Mouse (Mus musculus) hindbrain, postnatal 0 days (tissue): ENCODE results near the gene Batf. TPM values are rescaled to one million over a fixed set of nuclear protein-coding genes. Genes with fewer than 3 reads are reported as not detected.
A peak's percentile ranks its signal among the peaks of the same experiment; 100 is the strongest.
"Not testable (repeated sequence)": the region's sequence is repeated elsewhere in the genome, so short reads cannot be mapped to it uniquely, and the experiment has no call there.

ENCODE experiments used
- ATAC-seq: fragments of 200-750 bp; cut with Nextera tagmentation; 2 replicates; pipeline ENCODE4 v1.8.0; 2017; ENCODE audit warnings: mild to moderate bottlenecking, moderate TSS enrichment, moderate library complexity
- DNase-seq: peaks from one replicate; pipeline ENCODE4 v3.0.0-alpha.2; 2015; ENCODE audit warnings: low spot score
- H3K27ac ChIP-seq: fragments of 300-500 bp; sonication (generic); 2 replicates; pipeline ENCODE4 v1.5.1; 2014; ENCODE audit warnings: mild to moderate bottlenecking
- H3K27me3 ChIP-seq: fragments of 300-500 bp; sonication (generic); 2 replicates; pipeline ENCODE4 v1.6.1; 2014; ENCODE audit warnings: low read length, mixed read lengths; ENCODE audit not compliant: insufficient read depth
- H3K36me3 ChIP-seq: fragments of 300-500 bp; sonication (generic); 2 replicates; pipeline ENCODE4 v1.6.1; 2014; ENCODE audit warnings: low read length, mixed read lengths; ENCODE audit not compliant: insufficient read depth
- H3K4me1 ChIP-seq: fragments of 300-500 bp; sonication (generic); 2 replicates; pipeline ENCODE4 v1.6.1; 2014; ENCODE audit warnings: antibody characterized with exemption, low read length, mixed read lengths; ENCODE audit not compliant: insufficient read depth
- H3K4me2 ChIP-seq: fragments of 300-500 bp; sonication (generic); 2 replicates; pipeline ENCODE4 v1.6.1; 2014; ENCODE audit warnings: low read depth, mild to moderate bottlenecking, low read length, moderate library complexity, mixed read lengths
- H3K4me3 ChIP-seq: fragments of 300-500 bp; sonication (generic); 2 replicates; pipeline ENCODE4 v1.5.1; 2014; ENCODE audit warnings: low read length
- H3K9ac ChIP-seq: fragments of 300-500 bp; sonication (generic); replicated peaks from 2 replicates; pipeline ENCODE4 v1.6.1; 2014; ENCODE audit warnings: mild to moderate bottlenecking, low read length, moderate library complexity, mixed read lengths
- H3K9me3 ChIP-seq: fragments of 300-500 bp; sonication (generic); 2 replicates; pipeline ENCODE4 v1.6.1; 2016; ENCODE audit warnings: low read length, mixed read lengths
- CTCF ChIP-seq: IDR thresholded peaks from 2 replicates; pipeline ENCODE4 v1.5.1; 2016; ENCODE audit warnings: antibody characterized with exemption, control low read depth, low read depth
- WGBS: fragments of 180-500 bp; shearing (Covaris S2); extraction: QIAGEN DNeasy Blood & Tissue Kit; methylation state at CpG from one replicate; pipeline ENCODE4 v1.1.7; 2014; 5-methylcytosine and 5-hydroxymethylcytosine counted together
- polyA plus RNA-seq: library from polyadenylated mRNA; unstranded; fragments of >200 nt; fragmentation: Nextera tagmentation; extraction: Ambion mirVana; gene quantifications from 2 replicates; pipeline ENCODE4 v1.2.1, GENCODE M21; 2015
- total RNA-seq: library from RNA; depleted of rRNA; stranded (reverse); fragments of >200 nt; gene quantifications from 2 replicates; pipeline ENCODE4 v1.2.3, GENCODE M21; 2014

Gene Batf
- total and polyA plus RNA-seq, 2 experiments from 2014 or later, result 1.5 TPM; not detected in 1

DNA sequence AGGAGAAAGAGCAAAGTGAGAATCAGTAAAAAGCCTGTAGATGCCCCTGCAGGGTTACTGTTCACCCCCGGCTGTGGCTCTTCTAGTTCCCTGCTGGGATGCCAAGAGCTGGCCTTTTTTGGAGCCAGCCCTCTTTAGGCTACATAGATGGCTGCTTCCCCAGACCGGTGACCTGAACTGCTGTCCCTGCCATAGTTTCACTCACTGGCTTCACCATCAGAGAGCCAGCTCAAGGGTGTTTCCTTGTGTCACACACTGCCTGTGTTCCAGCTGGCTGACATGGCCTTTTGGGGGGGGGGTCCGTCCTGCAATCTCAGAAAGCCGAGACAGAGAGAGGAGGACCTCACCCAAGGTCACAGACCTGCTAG, 44.9 kb upstream of the Batf start:
- Histone ChIP-seq H3K27ac (peak overlapping the region; percentile 26; the same call in 1 of the 2 replicates), H3K4me2 (no peak overlapping the region), H3K36me3 (peaks cover 4% of the 10 kb centered on the region; the same call in 1 of the 2 replicates), H3K9ac (no peak overlapping the region), H3K4me3 (no peak overlapping the region), H3K27me3 (no peaks in the 10 kb centered on the region), H3K4me1 (peaks cover 6% of the 10 kb centered on the region; the same call in 1 of the 2 replicates), H3K9me3 (no peaks in the 10 kb centered on the region)
- ATAC-seq, result peak; percentile 22; the same call in 1 of the 2 replicates
- peak; percentile 15 for DNase-seq
- no peak for TF ChIP-seq CTCF
- 28% methylated on average over 4 of the region's 4 CpGs for WGBS

DNA sequence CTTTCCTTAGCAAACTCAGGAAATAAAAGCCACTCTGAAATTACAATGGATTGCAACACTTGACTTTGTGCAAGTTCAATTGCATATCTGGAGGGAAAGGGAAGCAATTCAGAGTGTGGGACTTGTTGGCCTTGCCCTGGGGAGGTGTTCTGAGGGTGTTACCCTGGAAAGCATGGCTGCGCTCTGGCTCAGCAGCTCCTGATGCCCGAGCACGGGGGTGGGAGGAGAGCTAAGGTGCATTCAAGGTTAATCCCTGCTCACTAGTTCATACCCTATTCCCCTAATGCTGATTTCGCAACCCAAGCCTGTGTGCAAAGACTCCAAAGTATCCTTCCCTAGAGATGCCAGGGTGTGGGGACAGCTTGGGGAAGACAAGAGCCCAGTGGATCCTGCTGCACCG, 42.7 kb upstream of the Batf start:
- no peak overlapping the region for H3K27ac ChIP-seq
- no peaks in the 10 kb centered on the region for H3K9me3 ChIP-seq
- H3K4me2 ChIP-seq, result no peak overlapping the region
- ATAC-seq (no peak), DNase-seq (no peak)
- H3K36me3 ChIP-seq, result peaks cover 4% of the 10 kb centered on the region; the same call in 1 of the 2 replicates
- 78% methylated on average over 5 of the region's 5 CpGs for WGBS
- H3K4me1 ChIP-seq, result peaks cover 6% of the 10 kb centered on the region; the same call in 1 of the 2 replicates
- no peak overlapping the region for H3K4me3 ChIP-seq
- no peak for TF ChIP-seq CTCF
- H3K27me3 ChIP-seq, result no peaks in the 10 kb centered on the region
- no peak overlapping the region for H3K9ac ChIP-seq

DNA sequence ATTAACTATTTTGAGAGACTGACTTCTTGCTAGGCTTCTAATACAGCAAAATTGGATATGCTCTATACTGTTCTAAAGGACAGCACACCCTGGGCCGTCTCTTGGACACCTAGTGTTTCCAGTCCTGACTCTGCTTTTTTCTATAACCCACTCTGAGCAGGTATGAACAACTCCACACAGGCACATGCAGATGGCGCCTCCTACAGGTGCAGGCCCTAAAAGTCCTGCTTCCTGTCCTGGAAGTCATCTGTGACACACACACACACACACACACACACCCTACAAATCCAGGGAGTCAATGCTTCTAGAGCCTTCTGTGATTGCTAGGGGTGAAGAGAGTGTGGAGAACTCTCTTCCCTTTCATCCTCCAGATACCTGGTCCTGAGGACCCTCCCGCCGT, 40.8 kb upstream of the Batf start:
- Histone ChIP-seq H3K9me3 (no peaks in the 10 kb centered on the region), H3K36me3 (no peaks in the 10 kb centered on the region), H3K4me1 (peaks cover 6% of the 10 kb centered on the region; the same call in 1 of the 2 replicates), H3K27ac (no peak overlapping the region), H3K4me2 (no peak overlapping the region), H3K9ac (no peak overlapping the region), H3K27me3 (no peaks in the 10 kb centered on the region), H3K4me3 (no peak overlapping the region)
- no peak for DNase-seq
- 91% methylated on average over 4 of the region's 4 CpGs for WGBS
- TF ChIP-seq CTCF, result peak; percentile 29; the same call in 1 of the 2 replicates
- ATAC-seq, result no peak

DNA sequence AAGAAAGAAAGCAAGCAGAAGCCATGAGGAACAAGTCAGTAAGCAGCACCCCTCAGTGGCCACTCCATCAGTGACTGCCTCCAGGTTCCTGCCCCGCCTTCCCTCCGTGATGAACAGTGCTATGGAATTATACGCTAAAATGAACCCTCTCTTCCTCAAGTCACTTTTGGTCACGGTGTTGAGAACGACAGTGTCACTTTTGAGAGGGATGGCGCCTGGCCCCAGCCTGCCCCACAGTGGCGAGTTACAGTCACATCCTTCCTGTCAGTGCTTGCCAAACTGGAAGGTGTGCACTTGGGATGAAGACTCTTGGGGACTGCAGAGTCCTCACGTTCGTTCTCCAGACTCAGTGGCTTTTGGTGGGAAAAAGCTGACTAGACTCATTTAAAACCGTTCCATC, 39.1 kb upstream of the Batf start:
- peak; percentile 56; the same call in 1 of the 2 replicates for ATAC-seq

DNA sequence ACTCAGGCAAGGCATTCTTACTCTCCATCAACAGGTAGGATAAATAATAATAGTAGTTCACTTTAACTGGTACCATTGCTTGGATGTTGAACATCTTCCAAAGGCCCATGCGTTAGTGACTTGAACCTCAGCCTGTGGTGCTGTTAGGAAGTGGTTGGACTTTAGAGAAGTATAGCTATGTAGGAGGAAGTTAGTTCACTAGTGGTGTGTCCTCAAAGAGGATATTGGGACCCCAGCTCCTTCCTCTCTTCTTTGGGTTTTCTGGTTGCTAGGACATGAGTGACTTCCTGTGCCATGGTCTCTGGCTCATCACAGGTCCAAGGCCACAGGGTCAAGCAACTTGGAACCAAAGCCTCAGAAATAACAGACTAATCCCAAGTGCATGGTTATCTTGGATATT, 38.5 kb upstream of the Batf start:
- Histone ChIP-seq H3K27me3 (no peaks in the 10 kb centered on the region), H3K4me1 (no peaks in the 10 kb centered on the region), H3K9me3 (no peaks in the 10 kb centered on the region), H3K27ac (no peak overlapping the region), H3K4me2 (no peak overlapping the region), H3K9ac (no peak overlapping the region), H3K4me3 (no peak overlapping the region), H3K36me3 (no peaks in the 10 kb centered on the region)
- 97% methylated on average over 1 of the region's 1 CpGs for WGBS
- TF ChIP-seq CTCF, result no peak
- DNase-seq, result no peak
- ATAC-seq, result no peak

More for the DNA sequence above, 39.1 kb upstream of the Batf start:
- WGBS, result 38% methylated on average over 10 of the region's 10 CpGs
- H3K27me3 ChIP-seq, result no peaks in the 10 kb centered on the region
- no peak overlapping the region for H3K9ac ChIP-seq
- H3K9me3 ChIP-seq, result no peaks in the 10 kb centered on the region
- H3K27ac ChIP-seq, result no peak overlapping the region
- H3K4me2 ChIP-seq, result no peak overlapping the region
- no peak overlapping the region for H3K4me3 ChIP-seq
- H3K4me1 ChIP-seq, result no peaks in the 10 kb centered on the region
- peak; percentile 54 for DNase-seq
- H3K36me3 ChIP-seq, result no peaks in the 10 kb centered on the region
- TF ChIP-seq CTCF, result peak; percentile 65

DNA sequence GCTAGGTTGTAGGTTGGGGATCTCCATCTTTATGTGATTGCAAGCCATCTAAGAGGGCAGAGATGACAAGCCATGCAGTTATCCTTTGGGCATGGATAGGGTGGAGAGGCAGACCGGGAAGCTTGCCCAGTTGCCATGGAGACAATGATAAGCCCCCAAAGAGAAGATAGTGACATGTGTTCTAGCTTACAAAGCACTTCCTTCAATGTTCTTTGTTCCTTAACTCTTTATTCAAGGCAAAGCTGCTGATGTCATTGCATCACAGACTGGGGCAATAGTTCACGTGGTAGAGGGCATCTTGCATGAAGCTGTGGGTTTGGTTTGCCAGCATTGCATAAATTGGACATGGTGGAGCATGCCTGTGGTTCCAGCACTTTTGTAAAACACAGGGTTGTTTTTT, 27.1 kb upstream of the Batf start:
- H3K36me3 ChIP-seq, result no peaks in the 10 kb centered on the region
- no peak overlapping the region for H3K9ac ChIP-seq
- H3K27me3 ChIP-seq, result no peaks in the 10 kb centered on the region
- H3K27ac ChIP-seq, result no peak overlapping the region
- no peak for TF ChIP-seq CTCF
- H3K4me3 ChIP-seq, result no peak overlapping the region
- H3K4me2 ChIP-seq, result no peak overlapping the region
- H3K4me1 ChIP-seq, result no peaks in the 10 kb centered on the region
- H3K9me3 ChIP-seq, result no peaks in the 10 kb centered on the region
- WGBS, result 12% methylated on average over 2 of the region's 2 CpGs
- peak; percentile 32; the same call in 1 of the 2 replicates for ATAC-seq
- DNase-seq, result peak; percentile 39

DNA sequence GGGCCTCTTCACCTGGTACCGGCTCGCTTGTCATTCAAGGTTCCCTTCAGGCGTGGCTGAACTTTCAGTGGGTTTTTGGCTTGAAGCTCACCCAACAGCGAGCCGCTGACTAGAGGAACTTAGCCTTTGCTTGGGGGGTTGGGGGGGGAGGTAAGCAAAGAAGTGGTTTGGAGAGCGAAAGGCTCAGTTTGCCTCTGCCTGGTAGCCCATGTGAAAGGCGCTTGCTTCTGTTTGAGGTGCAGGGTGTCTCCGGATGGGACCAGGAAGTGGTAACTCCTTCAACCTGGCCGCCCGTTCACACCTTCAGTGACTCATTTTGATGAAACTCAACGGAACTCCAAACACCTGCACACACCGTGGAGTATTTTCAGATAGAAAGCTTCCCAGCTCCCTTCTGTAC, 25.6 kb upstream of the Batf start:
- WGBS, result 96% methylated on average over 12 of the region's 12 CpGs
- Histone ChIP-seq H3K27me3 (no peaks in the 10 kb centered on the region), H3K4me3 (no peak overlapping the region), H3K4me1 (no peaks in the 10 kb centered on the region), H3K9ac (no peak overlapping the region), H3K9me3 (no peaks in the 10 kb centered on the region), H3K36me3 (no peaks in the 10 kb centered on the region), H3K27ac (no peak overlapping the region), H3K4me2 (no peak overlapping the region)
- ATAC-seq, result no peak
- DNase-seq, result no peak
- no peak for TF ChIP-seq CTCF

DNA sequence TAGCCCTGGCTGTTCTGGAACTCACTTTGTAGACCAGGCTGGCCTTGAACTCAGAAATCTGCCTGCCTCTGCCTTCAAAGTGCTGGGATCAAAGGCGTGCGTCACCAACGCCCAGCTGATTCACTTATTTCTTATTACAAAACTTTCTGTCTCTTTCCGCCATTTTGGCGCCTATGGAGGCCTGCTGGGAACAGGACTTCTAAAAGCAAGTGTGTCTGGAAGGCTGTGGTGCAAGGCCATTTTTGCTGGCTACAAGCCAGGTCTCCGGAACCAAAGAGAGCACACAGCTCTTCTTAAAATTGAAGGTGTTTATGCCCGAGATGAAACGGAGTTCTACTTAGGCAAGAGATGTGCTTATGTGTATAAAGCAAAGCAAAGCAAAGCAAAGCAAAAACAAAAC, 24.2 kb upstream of the Batf start:
- not testable (repeated sequence) for H3K4me3 ChIP-seq, H3K4me1 ChIP-seq, H3K36me3 ChIP-seq, ATAC-seq, H3K27ac ChIP-seq, H3K27me3 ChIP-seq, DNase-seq, H3K9ac ChIP-seq, H3K4me2 ChIP-seq, H3K9me3 ChIP-seq
- 84% methylated on average over 8 of the region's 8 CpGs for WGBS
